Mouse (Mus musculus): ENCODE measurements around the gene Rasgrf1.

Gene Rasgrf1

GRCm38 (mm10) chr9:89970886-89971486, 61.3 kb downstream of the Rasgrf1 start:
- DNase-seq: no peak

DNA sequence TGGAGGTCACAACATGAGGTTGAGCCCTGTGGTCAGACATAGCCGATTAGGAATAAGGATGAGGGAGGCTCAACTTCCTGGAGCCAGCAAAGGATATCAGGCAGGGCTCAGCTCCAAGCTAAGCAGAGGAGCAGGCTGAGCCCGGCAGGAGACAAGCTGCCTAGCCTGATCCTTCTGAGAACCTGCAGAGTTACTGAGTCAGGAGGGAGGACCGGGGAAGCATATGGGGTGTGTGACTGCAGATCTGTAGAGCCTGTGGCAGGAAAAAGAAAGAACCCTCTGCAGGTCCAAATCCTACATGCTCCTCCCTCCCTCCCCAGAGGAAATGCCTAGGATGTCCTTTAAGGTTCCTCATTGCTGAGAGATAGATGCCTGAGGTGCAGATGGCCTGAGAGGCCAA, 62.6 kb downstream of the Rasgrf1 start:
- no peak for DNase-seq

- DNase-seq: no peak
These were observed 64.1 kb downstream of the Rasgrf1 start for GRCm38 (mm10) chr9:89973856-89974255.

DNA sequence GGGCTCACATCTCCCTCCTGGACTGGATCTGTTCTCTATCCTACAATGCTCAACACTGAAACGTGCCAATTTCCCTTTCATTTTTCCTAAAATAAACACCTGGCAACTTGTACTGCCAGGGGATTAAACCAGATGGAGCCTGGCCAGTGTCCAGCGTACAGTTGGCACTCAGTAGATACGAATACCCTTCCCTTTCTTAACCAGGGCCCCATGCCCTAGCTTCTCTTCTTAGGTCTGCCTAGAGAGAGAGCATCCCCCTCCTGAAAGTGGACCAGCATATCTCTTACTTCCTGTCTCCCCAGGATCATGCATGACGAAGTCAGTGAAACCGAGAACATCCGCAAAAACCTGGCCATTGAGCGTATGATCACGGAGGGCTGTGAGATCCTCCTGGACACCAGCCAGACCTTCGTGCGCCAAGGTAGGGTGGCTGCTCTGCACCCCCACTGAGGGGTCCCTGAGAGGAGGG, 64.8 kb downstream of the Rasgrf1 start:
- DNase-seq: no peak

DNA sequence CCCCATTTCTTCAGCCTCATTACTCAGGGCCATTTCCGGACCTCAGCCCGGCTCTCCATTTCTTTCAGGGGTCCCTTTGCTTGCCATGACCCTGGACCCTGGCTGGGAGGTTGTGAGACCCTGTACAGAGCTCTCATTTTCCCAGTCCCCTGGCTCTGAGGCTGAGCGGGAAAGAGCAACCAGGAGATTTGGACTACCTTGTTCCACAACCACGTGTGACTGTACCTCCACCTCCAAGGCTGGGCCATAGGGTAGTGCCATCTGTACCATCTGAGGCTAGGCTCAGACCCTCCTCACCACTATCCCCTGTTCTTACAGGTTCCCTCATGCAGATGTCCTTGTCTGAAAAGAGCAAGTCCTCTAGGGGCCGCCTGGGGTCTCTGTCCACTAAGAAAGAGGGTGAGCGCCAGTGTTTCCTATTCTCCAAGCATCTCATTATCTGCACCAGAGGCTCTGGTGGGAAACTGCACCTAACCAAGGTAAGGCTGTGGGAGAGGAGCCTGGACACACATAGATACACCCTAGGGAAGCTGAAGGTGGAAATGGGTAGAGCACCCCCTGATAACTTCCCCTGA, 66.7 kb downstream of the Rasgrf1 start:
- no peak for DNase-seq

DNA sequence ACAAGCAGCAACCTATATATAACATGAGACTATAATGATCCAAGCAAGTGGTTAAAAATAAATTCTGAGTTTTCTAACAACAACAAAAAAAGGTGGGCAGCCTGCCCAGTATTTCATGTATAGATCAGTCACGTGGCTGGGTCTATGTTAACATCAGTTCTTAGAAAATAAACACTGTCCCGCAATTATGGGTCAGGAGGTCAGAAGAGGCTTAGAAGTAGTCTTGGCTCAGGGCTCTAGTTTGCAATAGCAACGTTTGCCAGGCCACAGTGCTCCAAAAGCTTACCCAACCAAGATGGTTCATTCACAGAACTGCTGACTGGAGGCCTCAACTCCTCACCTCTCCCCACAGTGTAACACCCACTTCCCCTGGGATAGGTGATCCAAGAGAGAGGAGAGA, 69.5 kb downstream of the Rasgrf1 start:
- DNase-seq: no peak

- DNase-seq: no peak
These were observed 72.5 kb downstream of the Rasgrf1 start for GRCm38 (mm10) chr9:89982256-89982655.

DNA sequence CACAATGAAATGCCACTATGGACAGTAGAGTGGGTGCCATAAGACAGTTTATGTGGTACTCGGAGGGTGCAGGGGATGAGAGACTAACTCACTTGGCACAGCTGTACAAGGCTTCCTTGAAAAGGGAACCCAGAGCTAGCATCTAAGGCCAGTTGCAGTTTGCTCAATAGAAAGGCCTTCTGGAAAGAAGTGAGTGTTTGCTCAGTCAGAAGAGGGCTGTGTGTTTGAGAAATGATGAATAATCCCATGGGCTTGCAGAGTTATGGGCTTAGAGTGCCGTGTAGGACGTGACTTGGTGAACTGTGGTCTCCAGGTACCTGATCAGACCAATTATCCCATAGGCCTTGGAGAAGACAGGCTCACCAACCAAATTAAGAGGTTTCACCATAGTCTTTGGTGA, 78.3 kb downstream of the Rasgrf1 start:
- DNase-seq: no peak

DNA sequence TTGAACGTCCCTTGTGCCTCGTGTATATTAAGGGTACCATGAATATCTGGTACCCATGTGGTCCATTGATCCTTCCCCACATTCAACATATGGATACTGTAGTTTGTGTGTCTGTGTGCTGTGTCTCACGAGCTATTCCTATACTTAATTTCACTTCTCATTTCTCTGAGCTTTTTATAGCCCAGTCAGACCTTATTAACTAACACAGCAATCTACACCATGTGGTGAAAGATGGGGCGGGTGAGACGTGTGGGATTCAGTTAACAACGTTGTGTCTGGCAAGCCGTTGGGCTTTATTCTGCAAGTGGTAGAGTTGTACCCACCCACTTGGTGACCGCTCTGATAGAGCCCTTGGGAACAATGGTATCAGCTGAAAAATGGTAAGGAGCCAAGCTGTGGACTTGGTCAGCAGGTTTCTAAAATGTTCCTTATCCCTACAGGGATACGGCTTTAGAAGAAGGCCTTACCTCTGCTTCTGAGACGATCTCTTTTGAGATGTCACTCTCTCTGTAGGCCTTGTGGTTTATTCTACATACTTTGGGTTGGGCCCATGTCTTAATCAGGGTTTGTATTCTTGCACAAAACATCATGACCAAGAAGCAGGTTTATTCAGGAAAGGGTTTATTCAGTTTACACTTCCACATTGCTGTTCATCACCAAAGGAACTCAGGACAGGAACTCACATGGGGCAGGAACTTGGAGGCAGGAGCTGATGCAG, 79.3 kb downstream of the Rasgrf1 start:
- DNase-seq: no peak

DNA sequence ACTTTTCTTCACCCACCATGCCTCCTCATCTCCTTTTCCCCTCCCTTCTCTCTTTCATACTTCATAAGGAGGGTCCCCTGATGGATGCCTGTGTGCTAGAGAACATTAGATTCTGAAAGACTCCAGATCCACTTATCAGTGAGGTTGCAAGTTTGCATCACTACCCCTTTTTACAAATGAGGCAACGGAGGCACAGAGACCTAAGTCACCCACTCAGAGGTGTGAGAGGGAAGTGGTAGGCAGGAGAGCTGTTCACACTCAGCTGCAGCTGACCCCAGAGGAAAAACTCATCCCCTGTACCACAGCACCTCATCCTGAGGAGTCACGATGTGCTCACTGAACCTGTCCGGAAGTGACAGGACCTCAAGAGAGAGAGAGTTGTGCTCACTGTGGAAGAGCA, 96.7 kb downstream of the Rasgrf1 start:
- no peak for DNase-seq

GRCm38 (mm10) chr9:90007094-90007493, 97.4 kb downstream of the Rasgrf1 start:
- DNase-seq: no peak

- no peak for DNase-seq
These were observed 98.4 kb downstream of the Rasgrf1 start for GRCm38 (mm10) chr9:90008138-90008537.

GRCm38 (mm10) chr9:90011849-90012248, 102.1 kb downstream of the Rasgrf1 start:
- DNase-seq: no peak

- no peak for DNase-seq
These were observed 104.9 kb downstream of the Rasgrf1 start for GRCm38 (mm10) chr9:90014649-90015048.

DNA sequence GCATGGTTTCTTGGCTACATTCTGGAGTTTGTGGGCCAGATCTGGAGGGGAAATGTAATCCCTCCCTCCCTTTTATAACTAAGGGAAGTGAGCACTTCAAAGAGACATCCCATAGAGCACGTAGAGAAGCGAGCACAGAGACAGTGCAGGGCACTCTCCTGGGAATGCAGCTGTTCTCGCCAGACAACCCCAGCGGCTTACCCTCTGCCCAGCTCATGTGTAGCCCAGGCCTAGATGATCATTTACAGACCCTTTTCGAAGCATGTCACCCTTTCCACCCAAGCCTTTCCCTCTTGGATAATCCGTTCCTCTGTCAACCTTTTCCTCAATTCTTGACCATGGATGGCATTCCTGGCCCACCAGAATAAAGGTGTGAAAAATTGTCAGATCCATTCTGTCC, 106.5 kb downstream of the Rasgrf1 start:
- no peak for DNase-seq

DNA sequence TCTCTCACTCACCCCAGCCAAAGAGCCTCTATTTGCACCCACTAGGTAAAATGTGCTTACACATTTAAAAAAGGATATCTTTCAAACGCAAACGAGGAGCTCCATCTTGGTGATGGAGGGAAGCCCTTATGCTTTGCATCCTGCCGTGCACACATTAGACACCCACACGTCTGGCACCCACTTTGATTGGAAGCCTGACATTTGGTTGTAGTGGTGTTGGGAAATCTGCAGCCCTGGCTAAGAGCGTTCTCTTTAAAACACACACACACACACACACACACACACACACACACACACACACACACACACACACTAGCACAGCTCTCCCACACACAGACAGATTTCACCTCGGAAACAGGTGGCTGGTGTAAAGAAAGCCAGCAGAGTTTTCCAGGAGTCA, 111.2 kb downstream of the Rasgrf1 start:
- DNase-seq: no peak

DNA sequence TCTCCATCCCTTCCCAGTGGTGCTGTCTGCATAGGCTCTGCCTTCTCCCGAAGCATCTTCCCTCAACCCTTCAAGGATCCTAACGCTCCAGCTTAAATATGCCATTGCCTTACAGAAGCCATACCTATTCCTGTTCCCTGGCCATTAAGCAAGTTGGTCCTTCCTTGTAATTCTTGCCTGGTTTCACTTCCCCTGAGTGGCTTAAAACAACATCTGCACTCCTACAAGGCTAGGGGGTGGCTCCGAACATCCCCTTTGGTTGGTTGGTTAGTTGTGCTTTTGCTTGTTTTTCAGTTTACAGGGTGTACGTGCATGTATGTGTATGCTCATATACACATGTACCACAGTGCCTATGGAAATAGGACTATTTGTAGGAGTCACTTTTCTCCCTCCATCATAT, 111.7 kb downstream of the Rasgrf1 start:
- no peak for DNase-seq

DNA sequence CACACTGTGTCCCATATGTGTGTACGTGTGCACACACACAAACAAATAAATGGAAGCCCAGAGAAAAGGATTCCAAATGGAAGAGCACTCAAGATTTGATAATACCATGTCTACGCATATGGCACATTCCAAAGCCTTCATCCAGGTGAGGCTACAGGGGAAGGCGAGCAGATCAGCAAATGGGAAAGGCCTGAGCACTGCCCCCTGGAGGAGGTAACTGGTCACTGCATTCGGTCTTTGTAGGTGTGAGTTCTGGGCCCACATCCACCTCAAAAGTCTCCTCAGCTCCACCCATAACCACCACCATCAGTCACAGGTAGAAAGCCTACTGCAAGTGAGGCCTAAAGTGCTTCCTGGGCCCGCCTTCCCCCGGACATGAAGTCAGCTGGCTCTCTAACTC, 118.0 kb downstream of the Rasgrf1 start:
- no peak for DNase-seq

GRCm38 (mm10) chr9:90033922-90034321, 124.2 kb downstream of the Rasgrf1 start:
- no peak for DNase-seq

DNA sequence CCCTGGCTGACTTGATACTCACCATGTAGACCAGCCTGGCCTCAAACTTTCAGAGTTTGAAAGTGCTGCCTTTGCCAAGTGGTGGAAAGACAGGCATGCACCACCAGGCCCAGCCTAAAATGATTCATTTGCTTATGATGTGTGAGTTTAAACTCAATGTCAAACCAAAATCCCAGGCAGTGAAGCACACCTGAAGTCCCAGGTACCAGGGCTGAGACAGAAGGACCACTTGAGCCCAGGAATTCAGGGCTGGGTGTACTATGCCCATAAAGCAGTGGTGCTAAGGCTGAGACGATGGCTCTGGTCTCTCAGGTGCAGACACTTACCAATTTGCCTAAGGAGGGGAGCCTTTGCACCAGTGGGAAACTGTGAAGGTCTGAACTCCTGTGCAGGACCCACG, 125.5 kb downstream of the Rasgrf1 start:
- DNase-seq: no peak

- no peak for DNase-seq
These were observed 126.1 kb downstream of the Rasgrf1 start for GRCm38 (mm10) chr9:90035794-90036193.

DNA sequence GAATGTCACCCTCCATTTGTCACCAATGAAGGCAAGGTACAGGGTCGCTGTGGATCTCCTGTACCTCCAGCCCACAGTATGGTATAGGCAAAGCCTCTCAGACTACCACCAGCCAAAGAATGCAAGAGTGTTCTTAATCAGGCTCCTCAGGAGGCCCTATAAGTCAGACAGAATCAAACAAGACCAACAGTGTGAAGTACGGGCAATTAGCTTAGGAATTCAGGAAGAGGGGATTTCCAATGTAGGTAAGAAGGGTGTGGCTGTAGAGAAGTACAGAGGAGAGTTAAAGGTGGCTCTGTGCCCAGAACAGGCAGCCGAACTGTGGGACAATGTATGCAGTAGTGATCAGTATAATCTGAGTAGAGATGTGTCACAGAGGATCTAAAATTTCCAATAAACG, 126.6 kb downstream of the Rasgrf1 start:
- DNase-seq: no peak

- no peak for DNase-seq
These were observed 128.8 kb downstream of the Rasgrf1 start for GRCm38 (mm10) chr9:90038535-90038934.

DNA sequence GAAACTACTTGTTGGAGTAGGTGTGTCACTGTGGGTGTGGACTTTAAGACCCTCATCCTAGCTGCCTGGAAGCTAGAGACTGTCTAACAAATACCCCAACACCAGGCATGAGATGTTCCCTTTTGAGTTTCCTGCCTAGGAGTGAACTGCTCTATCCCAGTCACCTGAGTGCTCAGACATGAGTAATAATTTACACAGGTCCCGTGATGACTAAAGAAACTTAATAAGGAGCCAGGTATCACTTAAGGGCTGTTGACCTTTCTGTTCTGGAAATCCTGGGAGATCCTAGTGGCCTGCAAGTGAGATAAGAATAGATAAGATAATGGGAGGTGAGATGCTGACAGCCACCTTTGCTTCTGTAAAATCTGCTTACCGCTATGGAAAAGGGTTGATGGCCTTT, 131.2 kb downstream of the Rasgrf1 start:
- no peak for DNase-seq

GRCm38 (mm10) chr9:90041556-90041955, 131.8 kb downstream of the Rasgrf1 start:
- DNase-seq: no peak
